In genomic region chr15:102126303-102126702, GRCm38 (mm10) we compare ENCODE assay signal across 9 mouse cellular contexts. TPM values are rescaled to one million over a fixed set of nuclear protein-coding genes. Genes with fewer than 3 reads are reported as not detected.
DNase-seq lines count a peak whose midpoint lies in the region; ATAC-seq and TF ChIP-seq lines count a peak whose summit lies in the region.
"Had no signal": no experiment of that assay in that cellular context is flagged by ENCODE, and none has a peak within 500 bp of the region (broad histone marks: within the 10 kb centered on the region; RNA-seq: fewer than 3 reads in every experiment).

No protein-coding gene starts in this region.

- H3K9ac ChIP-seq in heart, postnatal 0 days (replicated peaks; ENCODE audit: low read depth, low read length), result 0 out of 2 replicates have a peak overlapping the region, but pooled peaks have one; percentile 1
- 0 out of 2 replicates have a peak overlapping the region, but pooled peaks have one; percentile 23 for H3K9ac ChIP-seq in lung, postnatal 0 days (replicated peaks; ENCODE audit: low read depth)

- peaks cover 60% of the 10 kb centered on the region for H3K36me3 ChIP-seq in heart, postnatal 0 days (replicated peaks; ENCODE audit: control insufficient read depth, insufficient read depth, low read length)
- H3K36me3 ChIP-seq in lung, postnatal 0 days (ENCODE audit: insufficient read depth, low read length), result peaks cover 18% of the 10 kb centered on the region

- WGBS in heart, postnatal 0 days, result 21% methylated on average over 2 of the region's 2 CpGs
- 13% methylated on average over 2 of the region's 2 CpGs for WGBS in lung, postnatal 0 days

- no peak overlapping the region for H3K4me3 ChIP-seq in heart, postnatal 0 days (ENCODE audit: low read depth, low read length)
- H3K4me3 ChIP-seq in lung, postnatal 0 days (ENCODE audit: low read depth, low read length), result no peak overlapping the region

- peak; percentile 84 for ATAC-seq in heart, postnatal 0 days (ENCODE audit: insufficient read depth, low read depth)
- no peak for ATAC-seq in lung, postnatal 0 days

- no peak overlapping the region for H3K4me2 ChIP-seq in heart, postnatal 0 days (ENCODE audit: low read depth, low read length)
- no peak overlapping the region for H3K4me2 ChIP-seq in lung, postnatal 0 days (replicated peaks; ENCODE audit: low read depth, low read length)

- TF ChIP-seq EP300 in heart, postnatal 0 days (IDR thresholded peaks at IDR 0.05; ENCODE audit: low read depth), result no peak
- TF ChIP-seq EP300 in lung, postnatal 0 days (IDR thresholded peaks at IDR 0.05), result no peak

- peak overlapping the region; percentile 70 for H3K27ac ChIP-seq in heart, postnatal 0 days (ENCODE audit: low read depth)
- no peak overlapping the region for H3K27ac ChIP-seq in lung, postnatal 0 days (ENCODE audit: low read length)

- no peaks in the 10 kb centered on the region for H3K4me1 ChIP-seq in heart, postnatal 0 days (ENCODE audit: control insufficient read depth, insufficient read depth)
- H3K4me1 ChIP-seq in lung, postnatal 0 days (ENCODE audit: insufficient read depth, low read depth, low read length), result no peaks in the 10 kb centered on the region; the same call in 1 of the 2 replicates

- TF ChIP-seq CTCF in heart, postnatal 0 days (IDR thresholded peaks at IDR 0.05; ENCODE audit: low read depth), result no peak
- TF ChIP-seq CTCF in lung, postnatal 0 days (IDR thresholded peaks at IDR 0.05), result no peak

- peak; percentile 62 for DNase-seq in gastrocnemius, postnatal 10 days
- DNase-seq in gastrocnemius, adult 18-20 months (ENCODE audit: low spot score), result no peak
- DNase-seq in brain, adult 2 months (ENCODE audit: low read depth, low spot score), result peak; percentile 65
- DNase-seq in heart, postnatal 0 days (ENCODE audit: low spot score), result peak; percentile 60
- peak; percentile 24 for DNase-seq in lung, postnatal 0 days (ENCODE audit: low spot score)
- no peak for DNase-seq in frontal cortex, postnatal 10 days (ENCODE audit: low spot score in 2 of 2)
- no peak for DNase-seq in layer of hippocampus, postnatal 10 days (ENCODE audit: low spot score in 2 of 2)
- no peak for DNase-seq in neural tube, embryonic 10.5 days (ENCODE audit: extremely low spot score, low spot score)
- DNase-seq: thymus, postnatal 36 days had no signal

- no peaks in the 10 kb centered on the region for H3K27me3 ChIP-seq in heart, postnatal 0 days (ENCODE audit: control insufficient read depth, insufficient read depth, low read length)
- no peaks in the 10 kb centered on the region for H3K27me3 ChIP-seq in lung, postnatal 0 days (replicated peaks; ENCODE audit: insufficient read depth, low read length)

- no peaks in the 10 kb centered on the region for H3K9me3 ChIP-seq in heart, postnatal 0 days (replicated peaks; ENCODE audit: control insufficient read depth, low read length)
- no peaks in the 10 kb centered on the region for H3K9me3 ChIP-seq in lung, postnatal 0 days (ENCODE audit: low read length)

RNA-seq across cellular contexts. Expression of gene Spryd3, which starts 9.7 kb away (rescaled TPM):
- 10 to 100 TPM; 14.2 to 14.8 TPM for total RNA-seq in gastrocnemius, postnatal 10 days (2021)
- 1 to 10 TPM; 4.9 to 7.7 TPM for total RNA-seq in gastrocnemius, adult 18-20 months (2021)
- total RNA-seq in heart, postnatal 0 days (2014; rRNA removed; ENCODE audit: low replicate concordance), result 20.0 and 22.8 TPM in 2 replicates
- 15.1 and 16.0 TPM in 2 replicates for polyA plus RNA-seq in heart, postnatal 0 days (2015; fragmentation: Nextera tagmentation; extraction: Ambion mirVana)
- polyA plus RNA-seq in lung, postnatal 0 days (2015; fragmentation: Nextera tagmentation; extraction: Ambion mirVana), result 20.4 and 22.2 TPM in 2 replicates
- 100 to 1,000 TPM; 148 to 163 TPM for total RNA-seq in layer of hippocampus, postnatal 10 days (2021)

RNA-seq across cellular contexts. Expression of gene Igfbp6, which starts 17.9 kb away (rescaled TPM):
- 10 to 100 TPM; 66.0 to 77.5 TPM for total RNA-seq in gastrocnemius, postnatal 10 days (2021)
- 10 to 100 TPM; 32.2 to 50.3 TPM for total RNA-seq in gastrocnemius, adult 18-20 months (2021)
- total RNA-seq in heart, postnatal 0 days (2014; rRNA removed; ENCODE audit: low replicate concordance), result 30.5 and 35.4 TPM in 2 replicates
- polyA plus RNA-seq in heart, postnatal 0 days (2015; fragmentation: Nextera tagmentation; extraction: Ambion mirVana), result 24.0 and 24.2 TPM in 2 replicates
- polyA plus RNA-seq in lung, postnatal 0 days (2015; fragmentation: Nextera tagmentation; extraction: Ambion mirVana), result 109 and 123 TPM in 2 replicates
- 1 to 10 TPM; 2.3 to 3.1 TPM for total RNA-seq in layer of hippocampus, postnatal 10 days (2021)

RNA-seq across cellular contexts. Expression of gene Soat2, which starts 24.0 kb away (rescaled TPM):
- total RNA-seq in gastrocnemius, postnatal 10 days (2021), result under 1 TPM; 0.14 to 0.27 TPM
- under 1 TPM in 1 of 2 experiments, not detected in 1; 0.09 TPM for total RNA-seq in gastrocnemius, adult 18-20 months (2021)
- 1.7 TPM in 1 of 2 replicates, not detected in the other for total RNA-seq in heart, postnatal 0 days (2014; rRNA removed; ENCODE audit: low replicate concordance)
- 0.08 and 0.14 TPM in 2 replicates for polyA plus RNA-seq in heart, postnatal 0 days (2015; fragmentation: Nextera tagmentation; extraction: Ambion mirVana)
- 0.08 and 0.16 TPM in 2 replicates for polyA plus RNA-seq in lung, postnatal 0 days (2015; fragmentation: Nextera tagmentation; extraction: Ambion mirVana)
- not detected for total RNA-seq in layer of hippocampus, postnatal 10 days (2021)

RNA-seq across cellular contexts. Expression of gene Tns2, which starts 26.1 kb away (rescaled TPM):
- 10 to 100 TPM; 38.8 to 41.9 TPM for total RNA-seq in gastrocnemius, postnatal 10 days (2021)
- 10 to 100 TPM; 31.3 to 31.6 TPM for total RNA-seq in gastrocnemius, adult 18-20 months (2021)
- total RNA-seq in heart, postnatal 0 days (2014; rRNA removed; ENCODE audit: low replicate concordance), result 40.3 and 57.9 TPM in 2 replicates
- polyA plus RNA-seq in heart, postnatal 0 days (2015; fragmentation: Nextera tagmentation; extraction: Ambion mirVana), result 21.9 and 24.6 TPM in 2 replicates
- polyA plus RNA-seq in lung, postnatal 0 days (2015; fragmentation: Nextera tagmentation; extraction: Ambion mirVana), result 48.7 and 51.6 TPM in 2 replicates
- total RNA-seq in layer of hippocampus, postnatal 10 days (2021), result 10 to 100 TPM; 13.4 to 16.8 TPM

RNA-seq across cellular contexts. Expression of gene Eif4b, which starts 52.7 kb away (rescaled TPM):
- 100 to 1,000 TPM; 151 to 152 TPM for total RNA-seq in gastrocnemius, postnatal 10 days (2021)
- 100 to 1,000 TPM; 224 to 227 TPM for total RNA-seq in gastrocnemius, adult 18-20 months (2021)
- total RNA-seq in heart, postnatal 0 days (2014; rRNA removed; ENCODE audit: low replicate concordance), result 109 and 110 TPM in 2 replicates
- polyA plus RNA-seq in heart, postnatal 0 days (2015; fragmentation: Nextera tagmentation; extraction: Ambion mirVana), result 40.6 and 46.0 TPM in 2 replicates
- 54.0 and 61.8 TPM in 2 replicates for polyA plus RNA-seq in lung, postnatal 0 days (2015; fragmentation: Nextera tagmentation; extraction: Ambion mirVana)
- total RNA-seq in layer of hippocampus, postnatal 10 days (2021), result 100 to 1,000 TPM; 178 to 181 TPM

Comparison
In these comparisons a context has a peak if more than half of its experiments do, and no peak if none do; other contexts are left out.
1. DNase-seq: peak in gastrocnemius, postnatal 10 days (single experiment), brain, adult 2 months (single experiment), heart, postnatal 0 days (single experiment) and lung, postnatal 0 days (single experiment); none in gastrocnemius, adult 18-20 months (single experiment), frontal cortex, postnatal 10 days (0 of 2), layer of hippocampus, postnatal 10 days (0 of 2) and neural tube, embryonic 10.5 days (single experiment).